Mouse (Mus musculus): ENCODE results near the gene Grid2.

- TF ChIP-seq POLR2A (IDR thresholded peaks at IDR 0.05; ENCODE audit: borderline replicate concordance, low read depth, low read length): no peak
- TF ChIP-seq CTCF (IDR thresholded peaks at IDR 0.05; ENCODE audit: low read depth, low read length): no peak
Measured at GRCm38 (mm10) chr6:63347015-63347414, 91.3 kb downstream of the Grid2 start.

Measured in bone marrow macrophage, adult 2 months (primary cell).